Mouse (Mus musculus) MEL (cell line): ENCODE measurements at regions not wholly inside any gene's neighbourhood (a gene's known extent, or its start where the extent isn't known, plus 50 kb on each side); places are given as distances from the start of the nearest gene placed in this dataset.

Experiments
- DNase-seq: peaks from one replicate; pipeline ENCODE4 v3.0.0; 2011; ENCODE audit warnings: low read depth, low spot score
- H3K27ac ChIP-seq: 2 replicates; pipeline ENCODE4 v1.5.1; 2012; ENCODE audit warnings: low read depth, mild to moderate bottlenecking, control low read depth, low read length, moderate library complexity; ENCODE audit not compliant: control insufficient read depth
- H3K27me3 ChIP-seq, 2 experiments: fragments of 150-350 bp in 1 of 2; sonication (generic) in 1 of 2; 2 replicates each; pipeline ENCODE4 v1.6.1; 2012; ENCODE audit warnings: low read length in 2 of 2, mild to moderate bottlenecking in 2 of 2, improper control_type of control experiment in 1 of 2, moderate library complexity in 1 of 2; ENCODE audit not compliant: insufficient read depth in 2 of 2, control insufficient read depth in 1 of 2
- H3K36me3 ChIP-seq, 2 experiments: 2 replicates each; pipeline ENCODE4 v1.6.1; 2012 to 2014; ENCODE audit warnings: low read length in 2 of 2, improper control_type of control experiment in 1 of 2, inconsistent platforms in 1 of 2, mild to moderate bottlenecking in 1 of 2; ENCODE audit not compliant: insufficient read depth in 2 of 2, control insufficient read depth in 1 of 2
- H3K4me1 ChIP-seq, 2 experiments: fragments of 150-350 bp in 1 of 2; sonication (generic) in 1 of 2; 2 replicates each; pipeline ENCODE4 v1.6.1; 2012; ENCODE audit warnings: low read length in 2 of 2, improper control_type of control experiment in 1 of 2, mild to moderate bottlenecking in 1 of 2; ENCODE audit not compliant: insufficient read depth in 2 of 2, control insufficient read depth in 1 of 2
- H3K4me3 ChIP-seq, 2 experiments: fragments of 150-350 bp in 1 of 2; sonication (generic) in 1 of 2; 2 replicates each; pipeline ENCODE4 v1.5.1; 2012; ENCODE audit warnings: low read depth in 2 of 2, low read length in 2 of 2, mild to moderate bottlenecking in 2 of 2, moderate library complexity in 2 of 2, control low read depth in 1 of 2, improper control_type of control experiment in 1 of 2; ENCODE audit not compliant: control insufficient read depth in 1 of 2, insufficient read depth in 1 of 2
- H3K79me2 ChIP-seq: 2 replicates; pipeline ENCODE4 v1.6.1; 2012; ENCODE audit warnings: mild to moderate bottlenecking, low read length, moderate library complexity; ENCODE audit not compliant: control insufficient read depth, poor library complexity, insufficient read depth
- H3K9ac ChIP-seq: 2 replicates; pipeline ENCODE4 v1.6.1; 2012; ENCODE audit warnings: low read depth, mild to moderate bottlenecking, control low read depth, low read length, moderate library complexity; ENCODE audit not compliant: control insufficient read depth, poor library complexity, severe bottlenecking
- H3K9me3 ChIP-seq: fragments of 150-350 bp; sonication (generic); replicated peaks from 2 replicates; pipeline ENCODE4 v1.6.1; 2012; ENCODE audit warnings: mild to moderate bottlenecking, low read length, improper control_type of control experiment, moderate library complexity; ENCODE audit not compliant: insufficient read depth
- BHLHE40 ChIP-seq: IDR thresholded peaks from 2 replicates; pipeline ENCODE4 v1.6.1; 2012; ENCODE audit warnings: low read depth, mild to moderate bottlenecking, inconsistent platforms, low read length, improper control_type of control experiment, borderline replicate concordance
- CTCF ChIP-seq, 3 experiments: IDR thresholded peaks in 2 of 3; conservative IDR thresholded peaks in 1 of 3; 2 replicates each; pipeline ENCODE4 v1.5.1; 2011 to 2012; ENCODE audit warnings: low read length in 3 of 3, low read depth in 2 of 3, mild to moderate bottlenecking in 2 of 3, improper control_type of control experiment in 1 of 3, inconsistent platforms in 1 of 3, mixed read lengths in 1 of 3, moderate library complexity in 1 of 3; ENCODE audit not compliant: control insufficient read depth in 1 of 3, insufficient read depth in 1 of 3, poor library complexity in 1 of 3, severe bottlenecking in 1 of 3
- EP300 ChIP-seq, 2 experiments: IDR thresholded peaks; 2 replicates each; pipeline ENCODE4 v1.6.1; 2011; ENCODE audit warnings: improper control_type of control experiment in 2 of 2, low read length in 2 of 2, low read depth in 1 of 2, mild to moderate bottlenecking in 1 of 2
- ETS1 ChIP-seq: IDR thresholded peaks from 2 replicates; pipeline ENCODE4 v1.6.1; 2012; ENCODE audit warnings: low read depth, mild to moderate bottlenecking, inconsistent platforms, low read length, improper control_type of control experiment, moderate library complexity
- GABPA ChIP-seq: IDR thresholded peaks from 2 replicates; pipeline ENCODE4 v1.6.1; 2012; ENCODE audit warnings: low read depth, mild to moderate bottlenecking, inconsistent platforms, low read length, improper control_type of control experiment, moderate library complexity
- GATA1 ChIP-seq: IDR thresholded peaks from 2 replicates; pipeline ENCODE4 v1.6.1; 2011; ENCODE audit warnings: low read depth, low read length, improper control_type of control experiment
- JUND ChIP-seq: IDR thresholded peaks from 2 replicates; pipeline ENCODE4 v1.6.1; 2011; ENCODE audit warnings: low read depth, mild to moderate bottlenecking, improper control_type of control experiment, low read length
- KAT2A ChIP-seq: conservative IDR thresholded peaks from 2 replicates; pipeline ENCODE4 v1.6.1; 2012; ENCODE audit warnings: low read depth, low read length, improper control_type of control experiment, inconsistent platforms
- MYC ChIP-seq: IDR thresholded peaks from 2 replicates; pipeline ENCODE4 v1.6.1; 2011; ENCODE audit warnings: low read depth, mild to moderate bottlenecking, low read length, improper control_type of control experiment, moderate library complexity
- NELFE ChIP-seq: IDR thresholded peaks from 2 replicates; pipeline ENCODE4 v1.6.1; 2011; ENCODE audit warnings: low read depth, low read length, improper control_type of control experiment
- POLR2AphosphoS5 ChIP-seq: IDR thresholded peaks from 2 replicates; pipeline ENCODE4 v1.6.1; 2012; ENCODE audit warnings: low read depth, borderline replicate concordance, mild to moderate bottlenecking, inconsistent platforms, low read length, moderate library complexity, mixed read lengths
- RAD21 ChIP-seq: IDR thresholded peaks from 2 replicates; pipeline ENCODE4 v1.6.1; 2011; ENCODE audit warnings: mild to moderate bottlenecking, low read depth, low read length, improper control_type of control experiment
- SMC3 ChIP-seq: IDR thresholded peaks from 2 replicates; pipeline ENCODE4 v1.6.1; 2011; ENCODE audit warnings: low read depth, low read length, improper control_type of control experiment
- TAL1 ChIP-seq: IDR thresholded peaks from 2 replicates; pipeline ENCODE4 v1.6.1; 2012; ENCODE audit warnings: mild to moderate bottlenecking, inconsistent platforms, low read length, moderate library complexity, mixed read lengths
- TBP ChIP-seq: IDR thresholded peaks from 2 replicates; pipeline ENCODE4 v1.8.0; 2011; ENCODE audit warnings: low read depth, low read length, improper control_type of control experiment
- TCF12 ChIP-seq: IDR thresholded peaks from 2 replicates; pipeline ENCODE4 v1.6.1; 2014; ENCODE audit warnings: low read depth, mild to moderate bottlenecking, inconsistent platforms, low read length, improper control_type of control experiment, moderate library complexity
- UBTF ChIP-seq: IDR thresholded peaks from 2 replicates; pipeline ENCODE4 v1.6.1; 2012; ENCODE audit warnings: low read depth, mild to moderate bottlenecking, inconsistent platforms, low read length, improper control_type of control experiment, moderate library complexity, borderline replicate concordance; ENCODE audit not compliant: insufficient read depth
- USF2 ChIP-seq, 2 experiments: IDR thresholded peaks; 2 replicates each; pipeline ENCODE4 v1.6.1; 2011 to 2012; ENCODE audit warnings: improper control_type of control experiment in 2 of 2, low read length in 2 of 2, borderline replicate concordance in 1 of 2, inconsistent platforms in 1 of 2, low read depth in 1 of 2, mild to moderate bottlenecking in 1 of 2; ENCODE audit not compliant: insufficient read depth in 1 of 2
- ZC3H11A ChIP-seq: IDR thresholded peaks from 2 replicates; pipeline ENCODE4 v1.6.1; 2012; ENCODE audit warnings: low read depth, mild to moderate bottlenecking, inconsistent platforms, low read length, improper control_type of control experiment
- ZMIZ1 ChIP-seq: IDR thresholded peaks from 2 replicates; pipeline ENCODE4 v1.6.1; 2012; ENCODE audit warnings: low read depth, mild to moderate bottlenecking, inconsistent platforms, low read length, improper control_type of control experiment, moderate library complexity
- ZNF384 ChIP-seq: IDR thresholded peaks from 2 replicates; pipeline ENCODE4 v1.6.1; 2012; ENCODE audit warnings: low read depth, mild to moderate bottlenecking, inconsistent platforms, low read length, improper control_type of control experiment

DNA sequence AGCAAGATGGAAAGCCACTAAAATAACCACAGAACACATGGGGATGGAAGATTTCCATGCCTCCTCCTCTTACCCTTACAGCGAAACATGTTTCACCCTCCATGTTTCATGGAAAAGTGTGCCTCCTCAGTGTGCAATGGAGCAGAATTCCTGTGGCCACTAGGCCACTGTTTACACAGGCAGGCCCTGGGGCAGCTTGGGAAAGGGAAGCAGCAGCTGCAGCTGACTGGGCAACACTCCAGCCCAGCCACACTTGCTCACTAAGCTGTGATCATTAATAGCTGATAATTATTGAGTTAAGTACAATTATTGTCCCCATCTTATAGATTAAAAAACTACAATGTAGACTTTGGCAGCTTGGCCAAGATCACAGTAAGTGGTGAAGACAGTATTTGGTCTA, 402.5 kb upstream of the Acvr2a start:
- Histone ChIP-seq H3K36me3 (no peaks in the 10 kb centered on the region), H3K4me1 (no peaks in the 10 kb centered on the region), H3K27ac (no peak overlapping the region), H3K9ac (no peak overlapping the region), H3K9me3 (no peaks in the 10 kb centered on the region), H3K79me2 (no peaks in the 10 kb centered on the region), H3K4me3 (no peak overlapping the region), H3K27me3 (no peaks in the 10 kb centered on the region)
- TF ChIP-seq TAL1 (no peak), USF2 (IDR thresholded peaks at IDR 0.05; ENCODE audit: borderline replicate concordance in 1 of 2, insufficient read depth in 1 of 2, low read depth in 1 of 2, low read length in 2 of 2) (no peak), ZMIZ1 (no peak), RAD21 (no peak), POLR2AphosphoS5 (no peak), MYC (no peak), TBP (no peak), JUND (no peak), BHLHE40 (no peak), EP300 (IDR thresholded peaks at IDR 0.05; ENCODE audit: low read depth in 1 of 2, low read length in 2 of 2) (no peak), SMC3 (no peak)
- DNase-seq = no peak

DNA sequence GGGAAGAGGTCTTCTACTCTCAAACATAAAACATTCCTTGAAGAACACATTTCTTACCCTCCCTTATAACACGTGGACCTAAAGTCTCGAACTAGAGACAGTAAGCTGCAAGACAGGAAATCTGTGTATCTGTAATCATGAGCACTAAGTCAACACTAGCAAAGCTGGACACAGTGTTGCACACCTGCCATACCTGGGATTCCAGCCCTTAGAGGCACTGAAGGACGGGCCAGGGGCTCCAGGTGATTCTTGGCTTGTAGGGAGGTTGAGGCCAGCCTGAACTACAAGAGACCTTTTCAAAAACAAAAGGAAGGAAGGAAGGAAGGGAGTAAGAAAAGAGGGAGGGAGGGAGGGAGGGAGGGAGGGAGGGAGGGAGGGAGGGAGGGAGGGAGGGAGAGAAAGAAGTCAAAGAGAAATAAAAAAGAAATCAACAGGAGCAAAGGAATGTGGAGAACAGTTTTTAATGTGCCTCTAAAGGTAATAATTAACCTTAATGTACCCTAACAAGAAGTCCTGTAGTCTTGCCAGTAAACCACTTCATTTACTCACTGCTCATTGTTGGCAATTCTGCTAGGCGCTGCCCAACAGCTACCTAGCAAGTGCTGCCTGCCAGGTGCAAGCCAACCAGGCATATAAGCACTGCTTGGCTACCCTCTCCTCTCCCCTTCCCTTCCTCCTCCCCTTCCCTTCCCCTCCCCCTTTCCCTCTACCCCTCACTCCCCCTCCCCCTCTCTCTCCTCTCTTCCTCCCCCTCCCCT, 401.0 kb upstream of the Acvr2a start:
- no peak overlapping the region for H3K9ac ChIP-seq
- H3K4me1 ChIP-seq = no peaks in the 10 kb centered on the region
- H3K36me3 ChIP-seq = no peaks in the 10 kb centered on the region
- no peaks in the 10 kb centered on the region for H3K27me3 ChIP-seq
- no peaks in the 10 kb centered on the region for H3K9me3 ChIP-seq
- no peak overlapping the region for H3K4me3 ChIP-seq
- TF ChIP-seq TBP (no peak), TCF12 (no peak), UBTF (no peak), CTCF (IDR thresholded peaks at IDR 0.05 in 2 of 3, conservative IDR thresholded peaks at IDR 0.05 in 1 of 3; ENCODE audit: control insufficient read depth in 1 of 3, insufficient read depth in 1 of 3, low read depth in 2 of 3, low read length in 3 of 3, poor library complexity in 1 of 3, severe bottlenecking in 1 of 3) (no peak), RAD21 (no peak), GABPA (no peak), ZNF384 (no peak), GATA1 (no peak), KAT2A (no peak), ETS1 (no peak), ZC3H11A (no peak), MYC (no peak), NELFE (no peak), USF2 (IDR thresholded peaks at IDR 0.05; ENCODE audit: borderline replicate concordance in 1 of 2, insufficient read depth in 1 of 2, low read depth in 1 of 2, low read length in 2 of 2) (no peak)
- H3K79me2 ChIP-seq = no peaks in the 10 kb centered on the region
- H3K27ac ChIP-seq = no peak overlapping the region
- no peak for DNase-seq
